Mouse (Mus musculus) hindbrain, embryonic 11.5 days (tissue): ENCODE data around the gene Faap20. TPM values are rescaled to one million over a fixed set of nuclear protein-coding genes. Genes with fewer than 3 reads are reported as not detected.

Experiments used
- polyA plus RNA-seq: library from polyadenylated mRNA; unstranded; fragments of >200 nt; fragmentation: Nextera tagmentation; extraction: Ambion mirVana; gene quantifications from 2 replicates; pipeline ENCODE4 v1.2.1, GENCODE M21; 2014

The Faap20 gene
- polyA plus RNA-seq, 1 experiment from 2014 or later, result 99.0 TPM

Other genes starting within 250 kb of the Faap20 start
- 1.5 and 2.1 TPM in 2 replicates for gene Plch2, start 193.0 kb upstream of the Faap20 start, polyA plus RNA-seq
- 5.6 and 7.8 TPM in 2 replicates for gene Pex10, start 182.8 kb upstream of the Faap20 start, polyA plus RNA-seq
- gene Rer1, start 163.4 kb upstream of the Faap20 start, polyA plus RNA-seq, result 156 and 166 TPM in 2 replicates
- gene Morn1, start 163.2 kb upstream of the Faap20 start, polyA plus RNA-seq, result 3.3 and 4.2 TPM in 2 replicates
- gene Ski, start 27.2 kb upstream of the Faap20 start, polyA plus RNA-seq, result 13.4 and 21.0 TPM in 2 replicates
- gene Prkcz, start 111.6 kb downstream of the Faap20 start, polyA plus RNA-seq, result 18.3 and 19.6 TPM in 2 replicates
- not detected in 2 replicates for gene Gabrd, start 148.3 kb downstream of the Faap20 start, polyA plus RNA-seq
- gene Cfap74, start 159.4 kb downstream of the Faap20 start, polyA plus RNA-seq, result 5.4 and 6.8 TPM in 2 replicates
- gene Tmem52, start 219.3 kb downstream of the Faap20 start, polyA plus RNA-seq, result 0.37 TPM in 1 of 2 replicates, not detected in the other
- 826 and 832 TPM in 2 replicates for gene Gnb1, start 241.6 kb downstream of the Faap20 start, polyA plus RNA-seq